Mouse (Mus musculus) stomach, embryonic 15.5 days (tissue): ENCODE measurements at regions not wholly inside any gene's neighbourhood (a gene's known extent, or its start where the extent isn't known, plus 50 kb on each side); places are given as distances from the start of the nearest gene placed in this dataset.

Source experiments
- ATAC-seq: fragments of 200-750 bp; cut with Nextera tagmentation; 2 replicates; pipeline ENCODE4 v1.8.0; 2017; ENCODE audit warnings: low read depth, moderate number of reproducible peaks, moderate TSS enrichment; ENCODE audit not compliant: insufficient read depth, low FRiP score
- H3K27ac ChIP-seq: fragments of 300-500 bp; sonication (generic); 2 replicates; pipeline ENCODE4 v1.5.1; 2015; ENCODE audit warnings: mild to moderate bottlenecking, inconsistent platforms
- H3K27me3 ChIP-seq: fragments of 300-500 bp; sonication (generic); replicated peaks from 2 replicates; pipeline ENCODE4 v1.6.1; 2015; ENCODE audit warnings: inconsistent platforms
- H3K36me3 ChIP-seq: fragments of 300-500 bp; sonication (generic); 2 replicates; pipeline ENCODE4 v1.6.1; 2015; ENCODE audit warnings: inconsistent platforms
- H3K4me1 ChIP-seq: fragments of 300-500 bp; sonication (generic); 2 replicates; pipeline ENCODE4 v1.6.1; 2015; ENCODE audit warnings: inconsistent platforms
- H3K4me2 ChIP-seq: fragments of 300-500 bp; sonication (generic); 2 replicates; pipeline ENCODE4 v1.6.1; 2015; ENCODE audit warnings: mild to moderate bottlenecking, inconsistent platforms
- H3K4me3 ChIP-seq: fragments of 300-500 bp; sonication (generic); replicated peaks from 2 replicates; pipeline ENCODE4 v1.5.1; 2015; ENCODE audit warnings: inconsistent platforms
- H3K9ac ChIP-seq: fragments of 300-500 bp; sonication (generic); 2 replicates; pipeline ENCODE4 v1.6.1; 2015; ENCODE audit warnings: inconsistent platforms
- H3K9me3 ChIP-seq: fragments of 300-500 bp; sonication (generic); 2 replicates; pipeline ENCODE4 v1.6.1; 2016; ENCODE audit warnings: inconsistent platforms
- WGBS: fragments of 180-500 bp; shearing (Covaris S2); methylation state at CpG from one replicate; pipeline ENCODE4 v1.1.7; 2015; 5-methylcytosine and 5-hydroxymethylcytosine counted together

DNA sequence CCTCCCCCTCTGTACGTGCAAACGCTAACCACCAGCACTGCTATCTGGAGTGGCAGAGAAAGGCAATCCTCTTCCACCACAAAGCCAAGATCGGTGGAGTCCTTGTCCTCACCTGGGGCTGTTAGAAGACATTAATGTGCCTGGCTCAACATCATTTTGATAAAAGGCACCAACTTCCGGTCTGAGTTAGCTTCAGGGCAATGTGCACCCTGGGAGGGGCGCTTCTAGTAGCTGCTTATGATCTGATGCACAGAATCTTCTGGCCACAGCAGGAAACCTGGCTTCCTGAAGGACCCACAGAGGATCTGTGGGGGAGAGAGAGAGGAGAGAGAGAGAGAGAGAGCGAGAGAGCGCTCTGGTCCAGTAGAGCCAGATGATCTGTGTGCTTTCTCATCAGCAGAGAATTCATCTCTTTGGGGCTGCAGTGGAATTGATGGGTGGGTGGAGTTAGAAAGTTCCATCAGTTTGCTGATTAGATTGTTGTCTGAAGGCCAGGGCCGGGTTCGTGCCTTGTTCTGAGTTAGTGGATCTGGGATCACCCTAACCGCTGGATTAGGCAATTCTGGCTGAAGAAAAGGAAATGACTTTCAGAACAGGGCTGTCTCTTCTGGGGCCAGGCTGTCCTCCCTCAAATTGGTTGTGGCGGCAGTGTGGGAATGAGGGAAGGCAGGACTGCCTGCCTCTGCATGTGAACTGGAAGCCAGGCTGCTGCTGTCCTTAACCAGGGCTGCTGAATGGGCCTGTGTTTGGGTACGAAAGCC lies 101.3 kb upstream of the Pmepa1 start:
- no peak for ATAC-seq
- H3K36me3 ChIP-seq: no peaks in the 10 kb centered on the region
- WGBS: 40% methylated on average over 10 of the region's 12 CpGs
- H3K4me2 ChIP-seq: no peak overlapping the region
- H3K4me1 ChIP-seq: peaks cover 22% of the 10 kb centered on the region
- H3K4me3 ChIP-seq: no peak overlapping the region
- H3K9me3 ChIP-seq: no peaks in the 10 kb centered on the region
- H3K27ac ChIP-seq: peak overlapping the region; percentile 68
- no peaks in the 10 kb centered on the region for H3K27me3 ChIP-seq
- H3K9ac ChIP-seq: no peak overlapping the region

DNA sequence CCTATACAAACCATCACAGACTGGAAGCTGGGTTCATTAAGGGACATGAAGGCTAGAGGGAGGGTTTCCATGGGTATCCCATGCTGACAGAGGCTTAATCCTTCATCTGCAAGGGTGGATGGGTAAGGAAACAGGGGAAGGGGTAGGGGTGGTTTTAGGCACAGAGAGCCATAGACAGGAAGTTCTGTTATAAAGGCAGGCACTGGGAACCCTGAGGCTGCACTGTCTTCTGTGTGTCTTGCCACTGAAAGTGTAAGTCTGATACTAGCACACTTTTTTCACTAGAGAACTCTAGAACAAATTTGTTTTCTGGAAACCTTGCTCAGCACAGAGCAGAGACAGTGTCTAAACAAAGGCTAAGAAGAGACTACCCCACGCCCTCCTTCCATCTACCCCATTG lies 103.4 kb upstream of the Pmepa1 start:
- 72% methylated on average over 1 of the region's 1 CpGs for WGBS
- Histone ChIP-seq H3K4me3 (no peak overlapping the region), H3K27me3 (no peaks in the 10 kb centered on the region), H3K4me1 (peaks cover 24% of the 10 kb centered on the region), H3K9ac (no peak overlapping the region), H3K27ac (peak overlapping the region; percentile 83), H3K9me3 (no peaks in the 10 kb centered on the region), H3K36me3 (no peaks in the 10 kb centered on the region), H3K4me2 (no peak overlapping the region)
- no peak for ATAC-seq

DNA sequence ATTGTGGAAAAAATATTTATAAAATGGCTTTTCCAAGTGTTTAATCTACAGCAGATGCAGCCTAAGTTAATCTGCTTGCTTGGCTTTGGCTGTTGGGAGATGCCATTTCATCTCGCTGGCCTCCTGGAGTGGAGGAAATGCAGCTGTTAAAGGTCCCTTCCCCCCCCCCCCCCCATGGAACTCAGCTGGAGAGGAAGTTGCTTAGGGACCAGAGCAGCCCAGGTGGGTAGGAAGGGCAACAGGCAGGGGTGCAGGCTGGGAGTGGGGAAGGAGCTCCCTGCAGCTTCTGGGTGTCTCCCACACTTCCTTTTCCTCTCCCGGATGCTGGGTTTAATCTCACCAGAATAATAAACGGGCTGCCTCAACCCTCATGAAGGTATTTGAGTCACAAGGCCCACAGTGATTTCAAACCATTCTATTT lies 104.0 kb upstream of the Pmepa1 start:
- WGBS: 25% methylated on average over 3 of the region's 3 CpGs
- no peak for ATAC-seq
- H3K4me1 ChIP-seq: peaks cover 24% of the 10 kb centered on the region

DNA sequence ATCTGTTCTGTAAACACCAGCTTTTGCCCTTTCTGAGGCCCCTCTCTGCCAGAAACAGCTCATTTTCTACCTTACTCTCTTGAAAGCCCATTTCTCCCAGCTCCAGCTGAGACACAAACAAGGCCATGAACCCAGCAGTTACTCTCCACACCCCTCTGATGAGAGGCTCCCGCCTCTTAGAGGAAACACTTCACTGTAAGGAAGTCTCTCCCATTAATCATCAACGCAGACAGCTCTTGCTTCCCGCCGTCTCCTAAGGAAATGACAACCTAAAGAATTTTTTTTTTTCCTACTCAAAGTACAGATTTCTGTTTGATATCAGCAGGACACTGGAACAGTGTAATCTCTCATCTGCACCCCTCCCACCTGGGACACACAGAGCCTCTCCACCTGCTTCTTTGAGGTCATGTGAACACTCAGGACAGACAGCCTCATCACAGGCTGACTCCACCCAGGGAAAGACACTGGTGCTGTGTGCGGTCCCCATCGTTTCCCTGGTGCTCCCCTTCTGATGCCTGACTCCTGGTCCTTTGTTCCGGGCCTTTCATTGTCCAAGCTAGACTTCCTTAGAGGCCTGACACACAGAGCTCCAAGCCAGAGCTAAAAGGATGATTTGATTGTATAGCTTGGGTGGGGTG lies 106.0 kb upstream of the Pmepa1 start:
- no peak overlapping the region for H3K4me3 ChIP-seq
- H3K4me2 ChIP-seq: no peak overlapping the region
- H3K4me1 ChIP-seq: peaks cover 24% of the 10 kb centered on the region
- no peaks in the 10 kb centered on the region for H3K36me3 ChIP-seq
- H3K9me3 ChIP-seq: no peaks in the 10 kb centered on the region
- H3K27me3 ChIP-seq: no peaks in the 10 kb centered on the region
- peak overlapping the region; percentile 48 for H3K27ac ChIP-seq
- ATAC-seq: no peak
- H3K9ac ChIP-seq: no peak overlapping the region
- 20% methylated on average over 7 of the region's 7 CpGs for WGBS

More for the DNA sequence above, 104.0 kb upstream of the Pmepa1 start:
- Histone ChIP-seq H3K4me3 (no peak overlapping the region), H3K9me3 (no peaks in the 10 kb centered on the region), H3K9ac (no peak overlapping the region), H3K4me2 (no peak overlapping the region), H3K36me3 (no peaks in the 10 kb centered on the region), H3K27me3 (no peaks in the 10 kb centered on the region), H3K27ac (peak overlapping the region; percentile 83)

DNA sequence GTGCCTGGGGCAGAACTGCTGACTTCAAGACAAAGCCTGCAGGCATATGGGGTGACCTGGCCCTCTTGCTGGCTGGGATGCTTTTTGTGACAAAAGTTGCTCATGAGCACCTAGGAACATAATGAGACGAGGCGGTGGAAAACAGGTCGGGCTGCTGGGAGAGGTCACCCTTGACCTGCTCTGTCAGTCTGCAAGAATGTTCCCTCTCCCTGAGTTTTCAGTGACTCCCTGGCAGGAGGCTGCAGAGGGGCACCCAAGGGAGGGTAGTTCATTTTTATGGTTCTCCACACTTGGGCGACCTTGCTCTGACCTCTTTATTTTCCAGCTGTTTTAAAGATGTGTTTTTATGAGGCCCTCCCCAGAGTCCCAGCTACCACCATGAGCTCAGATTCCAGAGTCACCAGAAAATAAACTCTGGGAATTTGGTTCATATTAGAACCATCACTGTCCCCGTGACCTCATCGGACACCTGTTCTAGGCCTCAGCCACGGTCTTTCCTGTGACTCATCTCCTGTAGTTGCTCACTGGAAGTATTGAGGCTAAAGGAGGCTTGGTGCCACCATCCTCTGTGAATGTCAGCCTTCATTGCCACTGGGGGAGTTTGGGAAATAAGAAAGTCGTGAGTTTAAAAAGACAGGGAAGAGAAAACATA lies 108.7 kb upstream of the Pmepa1 start:
- 63% methylated on average over 8 of the region's 8 CpGs for WGBS
- Histone ChIP-seq H3K4me1 (peaks cover 12% of the 10 kb centered on the region), H3K4me3 (no peak overlapping the region), H3K4me2 (no peak overlapping the region), H3K36me3 (no peaks in the 10 kb centered on the region), H3K27ac (no peak overlapping the region), H3K27me3 (no peaks in the 10 kb centered on the region), H3K9me3 (no peaks in the 10 kb centered on the region), H3K9ac (no peak overlapping the region)
- no peak for ATAC-seq

DNA sequence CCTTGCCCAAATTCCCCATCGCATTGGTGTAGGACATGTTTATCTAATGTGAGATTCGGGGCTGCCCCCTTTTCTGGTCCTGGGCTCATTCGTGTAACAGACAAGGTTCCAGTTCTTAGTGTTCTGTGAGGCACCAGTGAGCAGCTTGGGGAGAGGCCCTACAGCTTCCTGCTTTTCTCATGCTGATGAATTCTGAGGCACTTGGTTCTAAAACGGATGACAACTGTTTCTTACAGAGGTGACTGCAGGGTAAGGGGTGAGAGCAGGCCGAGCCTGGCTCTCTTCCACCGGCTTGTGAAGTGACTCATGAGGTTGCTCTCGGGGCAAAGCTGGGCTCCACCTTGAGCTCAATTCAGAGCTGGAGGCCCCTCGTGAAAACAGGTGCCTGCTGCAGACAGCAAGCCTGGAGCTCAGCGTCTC lies 109.4 kb upstream of the Pmepa1 start:
- 55% methylated on average over 9 of the region's 9 CpGs for WGBS
- Histone ChIP-seq H3K9ac (no peak overlapping the region), H3K27ac (no peak overlapping the region), H3K36me3 (no peaks in the 10 kb centered on the region), H3K4me1 (peaks cover 12% of the 10 kb centered on the region), H3K9me3 (no peaks in the 10 kb centered on the region), H3K27me3 (no peaks in the 10 kb centered on the region), H3K4me3 (no peak overlapping the region), H3K4me2 (no peak overlapping the region)
- no peak for ATAC-seq

DNA sequence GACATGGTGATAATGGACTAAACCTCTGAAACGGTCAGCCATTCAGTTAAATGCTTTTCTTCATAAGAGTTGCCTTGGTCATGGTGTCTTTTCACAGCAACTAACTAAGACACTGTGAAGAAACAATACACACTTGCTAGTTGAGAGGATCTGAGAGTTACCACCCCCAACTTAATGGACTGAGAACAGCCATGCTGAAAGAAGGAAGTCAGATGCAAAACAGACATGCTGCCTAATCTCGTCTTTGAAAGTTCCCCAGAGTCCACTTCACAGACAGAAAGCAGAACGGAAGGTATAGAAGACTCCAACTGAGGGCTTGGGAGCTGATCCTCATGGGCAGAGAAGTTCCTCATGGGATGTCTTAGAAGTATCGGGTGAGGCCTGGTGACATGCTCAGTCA lies 111.8 kb upstream of the Pmepa1 start:
- Histone ChIP-seq H3K27ac (no peak overlapping the region), H3K4me2 (no peak overlapping the region), H3K27me3 (no peaks in the 10 kb centered on the region), H3K9ac (no peak overlapping the region), H3K36me3 (no peaks in the 10 kb centered on the region), H3K4me3 (no peak overlapping the region), H3K9me3 (no peaks in the 10 kb centered on the region), H3K4me1 (no peaks in the 10 kb centered on the region)
- no peak for ATAC-seq
- 68% methylated on average over 4 of the region's 4 CpGs for WGBS

DNA sequence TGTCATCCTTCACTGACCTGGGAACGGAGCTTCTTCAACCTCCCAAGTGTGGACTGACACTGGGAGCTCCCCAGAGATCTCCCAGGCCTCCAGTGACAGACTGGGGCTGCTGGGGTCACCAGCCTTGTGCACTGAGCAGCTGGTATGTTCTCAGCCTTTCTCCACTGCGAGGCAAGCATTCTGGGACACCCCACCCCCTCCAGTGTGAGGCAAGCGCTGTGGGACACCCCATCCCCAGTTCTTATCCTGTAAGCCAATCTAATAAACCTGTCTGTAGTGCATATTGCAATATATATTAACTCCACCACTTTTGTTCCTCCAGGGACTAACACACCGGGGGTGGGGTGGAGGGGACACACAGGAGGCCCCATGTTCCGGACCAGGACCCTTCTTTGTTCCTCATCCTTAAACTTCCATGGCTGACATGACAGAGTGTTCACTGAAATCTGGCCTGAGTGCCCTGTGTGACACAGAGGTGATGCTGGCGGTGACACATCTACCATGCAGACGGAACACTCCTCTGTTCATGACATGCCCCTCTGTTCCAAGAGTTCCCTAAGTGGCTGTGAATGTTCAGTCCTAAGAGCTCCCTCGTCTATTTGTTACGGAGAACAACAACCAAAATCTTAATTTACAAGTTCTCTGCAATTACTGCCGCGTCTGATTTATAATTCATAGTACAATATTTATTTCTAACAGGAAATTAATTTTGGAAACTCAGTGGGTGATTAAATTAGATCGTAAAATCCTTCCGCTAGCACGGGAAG lies 116.4 kb upstream of the Pmepa1 start:
- Histone ChIP-seq H3K4me1 (peaks cover 9% of the 10 kb centered on the region; the same call in 1 of the 2 replicates), H3K4me2 (no peak overlapping the region), H3K9me3 (no peaks in the 10 kb centered on the region), H3K27ac (no peak overlapping the region), H3K9ac (no peak overlapping the region), H3K36me3 (no peaks in the 10 kb centered on the region), H3K4me3 (no peak overlapping the region), H3K27me3 (no peaks in the 10 kb centered on the region)
- 64% methylated on average over 14 of the region's 14 CpGs for WGBS
- ATAC-seq: no peak

DNA sequence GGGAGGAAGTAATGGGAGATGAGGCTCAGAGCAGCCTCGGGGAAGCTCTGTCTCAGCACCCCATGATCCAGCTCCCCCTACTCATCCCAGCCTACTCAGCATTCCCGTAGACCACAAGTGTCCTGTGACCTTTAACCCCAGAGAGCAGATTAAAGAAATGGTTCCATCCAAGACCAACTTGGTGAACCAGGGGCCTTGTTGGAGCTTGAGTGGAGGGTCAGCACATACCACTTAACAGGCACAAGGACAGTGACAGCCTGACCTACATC lies 116.9 kb upstream of the Pmepa1 start:
- Histone ChIP-seq H3K9me3 (no peaks in the 10 kb centered on the region), H3K4me3 (no peak overlapping the region), H3K4me2 (no peak overlapping the region), H3K27ac (no peak overlapping the region), H3K36me3 (no peaks in the 10 kb centered on the region), H3K27me3 (no peaks in the 10 kb centered on the region), H3K9ac (no peak overlapping the region), H3K4me1 (peaks cover 9% of the 10 kb centered on the region; the same call in 1 of the 2 replicates)
- 44% methylated on average over 2 of the region's 2 CpGs for WGBS
- no peak for ATAC-seq

DNA sequence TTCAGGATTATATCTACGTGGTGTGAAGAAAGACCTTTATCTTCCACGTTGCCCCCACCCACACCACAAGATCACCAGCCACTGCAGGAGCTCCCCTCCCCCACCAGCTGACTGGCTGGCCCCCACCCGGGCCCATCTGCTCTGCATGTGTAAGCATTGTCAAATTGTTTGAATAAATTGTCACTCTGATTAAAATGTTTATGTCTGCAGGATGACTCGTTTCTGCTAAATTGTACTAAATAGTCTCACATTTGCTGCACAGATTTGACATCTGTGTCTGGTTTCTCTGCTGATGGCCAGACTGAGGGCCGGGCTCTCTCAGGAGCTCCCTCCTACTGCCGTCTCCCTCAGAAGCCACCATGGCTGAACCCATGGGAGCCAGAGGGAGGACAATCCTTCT lies 119.2 kb upstream of the Pmepa1 start:
- no peak overlapping the region for H3K4me3 ChIP-seq
- H3K4me2 ChIP-seq: no peak overlapping the region
- H3K36me3 ChIP-seq: no peaks in the 10 kb centered on the region
- no peak overlapping the region for H3K27ac ChIP-seq
- ATAC-seq: peak; percentile 57; the same call in 1 of the 2 replicates
- peaks cover 9% of the 10 kb centered on the region; the same call in 1 of the 2 replicates for H3K4me1 ChIP-seq
- H3K9me3 ChIP-seq: no peaks in the 10 kb centered on the region
- 22% methylated on average over 6 of the region's 6 CpGs for WGBS
- no peaks in the 10 kb centered on the region for H3K27me3 ChIP-seq
- H3K9ac ChIP-seq: no peak overlapping the region

DNA sequence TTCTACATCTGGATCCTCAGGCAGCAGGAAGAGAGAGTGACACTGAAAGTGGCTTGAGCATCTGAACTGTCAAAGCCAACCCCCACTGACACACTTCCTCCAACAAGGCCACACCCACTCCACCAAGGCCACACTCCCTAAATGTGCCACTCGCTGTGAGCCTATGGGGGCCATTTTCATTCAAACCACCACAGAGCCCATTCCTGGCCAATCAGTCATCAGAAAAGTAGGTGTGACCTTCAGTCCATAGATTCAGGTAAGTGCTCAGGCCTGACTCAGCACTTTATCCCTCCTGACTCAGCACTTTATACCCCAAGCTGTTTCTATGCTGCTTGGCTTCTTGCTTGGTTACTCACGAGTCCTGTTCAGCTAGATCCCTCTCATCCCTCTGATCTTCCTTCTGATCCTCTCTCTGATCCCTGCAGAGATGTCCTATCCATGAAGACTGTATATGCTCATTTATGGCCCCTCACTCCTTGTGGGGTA lies 121.6 kb upstream of the Pmepa1 start:
- Histone ChIP-seq H3K4me2 (no peak overlapping the region), H3K9ac (no peak overlapping the region), H3K9me3 (no peaks in the 10 kb centered on the region), H3K36me3 (no peaks in the 10 kb centered on the region), H3K27me3 (no peaks in the 10 kb centered on the region), H3K4me3 (no peak overlapping the region), H3K4me1 (peaks cover 9% of the 10 kb centered on the region; the same call in 1 of the 2 replicates), H3K27ac (no peak overlapping the region)
- no peak for ATAC-seq
- WGBS: 87% methylated on average over 2 of the region's 2 CpGs
